Mouse (Mus musculus) heart, embryonic 13.5 days (tissue): ENCODE results near the gene Cavin4. TPM values are rescaled to one million over a fixed set of nuclear protein-coding genes. Genes with fewer than 3 reads are reported as not detected.

ENCODE experiments used
- ATAC-seq: fragments of 200-750 bp; cut with Nextera tagmentation; 2 replicates; pipeline ENCODE4 v1.8.0; 2017; ENCODE audit warnings: moderate TSS enrichment; ENCODE audit not compliant: insufficient number of reproducible peaks, low FRiP score, low TSS enrichment; ENCODE audit errors: extremely low read depth
- H3K27ac ChIP-seq: fragments of 300-500 bp; sonication (generic); replicated peaks from 2 replicates; pipeline ENCODE4 v1.5.1; 2015; ENCODE audit warnings: moderate library complexity, mild to moderate bottlenecking, inconsistent platforms
- H3K27me3 ChIP-seq: fragments of 300-500 bp; sonication (generic); replicated peaks from 2 replicates; pipeline ENCODE4 v1.6.1; 2015; ENCODE audit warnings: mild to moderate bottlenecking, inconsistent platforms
- H3K36me3 ChIP-seq: fragments of 300-500 bp; sonication (generic); 2 replicates; pipeline ENCODE4 v1.6.1; 2015; ENCODE audit warnings: mild to moderate bottlenecking, inconsistent platforms
- H3K4me1 ChIP-seq: fragments of 300-500 bp; sonication (generic); 2 replicates; pipeline ENCODE4 v1.6.1; 2015; ENCODE audit warnings: inconsistent platforms
- H3K4me2 ChIP-seq: fragments of 300-500 bp; sonication (generic); 2 replicates; pipeline ENCODE4 v1.6.1; 2015; ENCODE audit warnings: inconsistent platforms, mild to moderate bottlenecking, moderate library complexity
- H3K4me3 ChIP-seq: fragments of 300-500 bp; sonication (generic); 2 replicates; pipeline ENCODE4 v1.5.1; 2015; ENCODE audit warnings: moderate library complexity, mild to moderate bottlenecking, inconsistent platforms
- H3K9ac ChIP-seq: fragments of 300-500 bp; sonication (generic); 2 replicates; pipeline ENCODE4 v1.6.1; 2015; ENCODE audit warnings: inconsistent platforms, mild to moderate bottlenecking, moderate library complexity
- H3K9me3 ChIP-seq: fragments of 300-500 bp; sonication (generic); 2 replicates; pipeline ENCODE4 v1.6.1; 2016; ENCODE audit warnings: inconsistent platforms
- WGBS: fragments of 180-500 bp; shearing (Covaris S2); methylation state at CpG from one replicate; pipeline ENCODE4 v1.1.7; 2015; ENCODE audit warnings: mixed read lengths; 5-methylcytosine and 5-hydroxymethylcytosine counted together
- polyA plus RNA-seq: library from polyadenylated mRNA; unstranded; fragments of >200 nt; fragmentation: Nextera tagmentation; extraction: Ambion mirVana; gene quantifications from 2 replicates; pipeline ENCODE4 v1.2.1, GENCODE M21; 2015

Gene Cavin4
- polyA plus RNA-seq, 1 experiment from 2014 or later: 1.6 TPM

GRCm38 (mm10) chr4:48684593-48685187 lies 21.4 kb downstream of the Cavin4 start:
- Histone ChIP-seq H3K27ac (no peak overlapping the region), H3K4me1 (peaks cover 15% of the 10 kb centered on the region), H3K9ac (no peak overlapping the region), H3K27me3 (no peaks in the 10 kb centered on the region), H3K4me3 (no peak overlapping the region), H3K4me2 (no peak overlapping the region), H3K9me3 (no peaks in the 10 kb centered on the region), H3K36me3 (no peaks in the 10 kb centered on the region)
- no peak for ATAC-seq
- 50% methylated on average over 7 of the region's 7 CpGs for WGBS

DNA sequence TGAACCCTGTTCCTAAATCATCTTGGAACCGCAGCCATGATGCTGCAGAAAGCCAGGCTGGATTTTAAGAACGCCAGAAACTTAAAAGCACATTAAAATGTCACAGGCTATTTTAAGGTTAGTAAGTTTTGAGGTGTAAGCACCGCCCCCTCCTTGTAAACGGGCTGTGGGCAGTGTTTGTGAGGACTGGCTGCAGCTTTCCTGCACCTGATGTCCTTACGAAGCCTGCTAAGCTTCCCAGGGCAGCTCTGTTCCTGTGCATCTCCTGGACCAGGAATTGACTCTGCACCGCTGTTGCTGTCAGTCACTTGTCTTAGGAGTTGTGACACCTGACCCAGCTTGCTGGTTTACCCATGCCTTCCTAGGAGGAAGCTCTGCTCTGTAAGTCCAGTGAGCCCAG lies 24.8 kb downstream of the Cavin4 start:
- Histone ChIP-seq H3K9ac (no peak overlapping the region), H3K4me2 (no peak overlapping the region), H3K27me3 (no peaks in the 10 kb centered on the region), H3K4me3 (no peak overlapping the region), H3K27ac (no peak overlapping the region), H3K4me1 (peaks cover 10% of the 10 kb centered on the region; the same call in 1 of the 2 replicates), H3K36me3 (no peaks in the 10 kb centered on the region), H3K9me3 (no peaks in the 10 kb centered on the region)
- 49% methylated on average over 6 of the region's 6 CpGs for WGBS
- no peak for ATAC-seq

- no peak for ATAC-seq
- no peak overlapping the region for H3K4me3 ChIP-seq
- no peak overlapping the region for H3K27ac ChIP-seq
- H3K36me3 ChIP-seq: no peaks in the 10 kb centered on the region
- no peak overlapping the region for H3K4me2 ChIP-seq
- H3K27me3 ChIP-seq: no peaks in the 10 kb centered on the region
- H3K9me3 ChIP-seq: no peaks in the 10 kb centered on the region
- no peak overlapping the region for H3K9ac ChIP-seq
- 0 out of 2 replicates have a peak, but pooled peaks cover 3% of the 10 kb centered on the region for H3K4me1 ChIP-seq
- 70% methylated on average over 9 of the region's 9 CpGs for WGBS
These were observed 27.3 kb downstream of the Cavin4 start for GRCm38 (mm10) chr4:48690640-48691039.

DNA sequence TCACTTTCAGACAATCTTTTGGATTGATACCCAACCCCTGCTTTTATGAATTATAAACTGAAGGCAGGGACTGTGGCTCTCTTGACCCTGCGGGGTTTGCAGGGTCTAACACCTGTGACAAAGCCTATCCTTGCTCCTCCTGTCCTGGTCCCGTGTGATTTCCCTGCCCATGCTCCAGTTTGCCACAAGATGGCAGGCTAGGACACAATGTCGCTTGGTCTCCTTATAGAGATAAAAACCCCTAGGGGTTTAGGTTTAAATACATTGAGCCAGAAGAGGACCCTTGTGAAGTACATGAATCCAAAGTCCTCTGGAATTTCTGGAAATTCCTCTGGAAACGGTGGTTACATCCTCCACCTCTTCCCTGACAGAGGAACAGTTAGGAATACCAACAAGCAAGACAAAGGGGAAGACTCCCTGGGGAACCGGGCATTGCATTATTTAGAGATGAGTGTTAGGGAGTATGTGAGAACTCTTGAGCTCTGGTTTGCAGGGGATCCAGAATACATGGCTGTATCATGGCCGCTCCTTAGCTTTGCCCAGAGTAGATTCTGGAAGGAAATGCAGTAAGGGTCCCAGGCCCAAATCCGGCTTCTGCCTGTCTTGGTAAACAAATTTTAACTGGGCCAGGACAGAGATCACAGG lies 28.6 kb downstream of the Cavin4 start:
- no peaks in the 10 kb centered on the region for H3K9me3 ChIP-seq
- H3K9ac ChIP-seq: no peak overlapping the region
- no peaks in the 10 kb centered on the region for H3K36me3 ChIP-seq
- no peak for ATAC-seq
- H3K27ac ChIP-seq: no peak overlapping the region
- no peak overlapping the region for H3K4me3 ChIP-seq
- H3K27me3 ChIP-seq: no peaks in the 10 kb centered on the region
- 37% methylated on average over 7 of the region's 7 CpGs for WGBS
- 0 out of 2 replicates have a peak, but pooled peaks cover 3% of the 10 kb centered on the region for H3K4me1 ChIP-seq
- H3K4me2 ChIP-seq: no peak overlapping the region

DNA sequence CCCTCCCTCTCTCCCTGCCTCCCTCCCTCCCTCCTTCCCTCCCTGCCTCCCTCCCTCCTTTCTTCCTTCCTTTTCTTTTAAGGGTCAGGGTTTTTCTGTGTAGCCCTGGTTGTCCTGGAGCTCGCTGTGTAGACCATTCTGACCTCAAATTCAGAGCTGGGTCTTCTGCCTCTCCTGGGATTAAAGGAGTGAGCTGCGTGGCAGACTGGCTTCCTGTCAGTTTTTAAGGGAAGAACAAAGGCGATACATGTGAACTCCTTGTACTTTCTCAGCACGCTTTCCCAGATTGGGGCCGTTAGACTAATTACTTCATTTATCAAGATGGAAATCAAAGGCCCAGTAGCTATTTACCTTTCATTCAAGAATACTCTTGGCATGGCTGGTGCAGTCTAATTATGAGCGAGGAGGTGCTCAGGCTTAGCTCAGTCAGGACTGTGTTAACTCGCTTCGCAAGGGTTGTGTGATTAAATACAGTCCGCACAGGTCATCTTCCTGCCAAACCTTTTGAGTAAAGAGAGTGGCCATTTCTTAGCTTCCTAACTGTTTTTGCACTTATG lies 29.5 kb downstream of the Cavin4 start:
- Histone ChIP-seq H3K27me3 (no peaks in the 10 kb centered on the region), H3K4me3 (no peak overlapping the region), H3K27ac (no peak overlapping the region), H3K4me2 (no peak overlapping the region), H3K9me3 (no peaks in the 10 kb centered on the region), H3K4me1 (0 out of 2 replicates have a peak, but pooled peaks cover 3% of the 10 kb centered on the region), H3K36me3 (no peaks in the 10 kb centered on the region), H3K9ac (no peak overlapping the region)
- no peak for ATAC-seq
- 73% methylated on average over 9 of the region's 9 CpGs for WGBS

DNA sequence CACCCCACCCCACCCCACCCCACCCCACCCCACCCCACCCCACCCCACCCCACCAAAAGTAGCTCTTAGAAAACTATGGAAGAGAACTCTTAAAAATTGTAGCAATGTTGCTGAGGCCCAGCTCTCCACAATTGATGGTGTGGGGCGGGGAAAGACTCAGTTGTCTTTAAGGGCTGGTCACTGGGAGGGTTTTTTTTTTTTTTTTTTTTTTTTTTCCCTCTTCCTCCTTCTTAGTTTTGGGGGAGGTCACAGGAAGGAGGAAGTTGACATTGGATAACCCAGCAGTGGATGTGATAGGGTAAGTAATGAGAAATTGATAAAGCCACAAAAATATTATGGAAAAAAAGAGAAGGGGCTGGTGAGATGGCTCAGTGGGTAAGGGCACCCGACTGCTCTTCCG lies 33.4 kb downstream of the Cavin4 start:
- no peak overlapping the region for H3K27ac ChIP-seq
- H3K9me3 ChIP-seq: no peaks in the 10 kb centered on the region
- H3K36me3 ChIP-seq: no peaks in the 10 kb centered on the region
- no peak for ATAC-seq
- WGBS: 91% methylated on average over 3 of the region's 3 CpGs
- no peak overlapping the region for H3K4me3 ChIP-seq
- no peaks in the 10 kb centered on the region for H3K27me3 ChIP-seq
- no peak overlapping the region for H3K9ac ChIP-seq
- no peak overlapping the region for H3K4me2 ChIP-seq
- H3K4me1 ChIP-seq: 0 out of 2 replicates have a peak, but pooled peaks cover 3% of the 10 kb centered on the region

- no peaks in the 10 kb centered on the region for H3K36me3 ChIP-seq
- H3K4me3 ChIP-seq: no peak overlapping the region
- WGBS: 54% methylated on average over 11 of the region's 11 CpGs
- no peak for ATAC-seq
- H3K27me3 ChIP-seq: no peaks in the 10 kb centered on the region
- no peak overlapping the region for H3K27ac ChIP-seq
- H3K4me2 ChIP-seq: no peak overlapping the region
- H3K9ac ChIP-seq: no peak overlapping the region
- no peaks in the 10 kb centered on the region for H3K4me1 ChIP-seq
- no peaks in the 10 kb centered on the region for H3K9me3 ChIP-seq
These were observed 34.0 kb downstream of the Cavin4 start for GRCm38 (mm10) chr4:48697302-48697701.

DNA sequence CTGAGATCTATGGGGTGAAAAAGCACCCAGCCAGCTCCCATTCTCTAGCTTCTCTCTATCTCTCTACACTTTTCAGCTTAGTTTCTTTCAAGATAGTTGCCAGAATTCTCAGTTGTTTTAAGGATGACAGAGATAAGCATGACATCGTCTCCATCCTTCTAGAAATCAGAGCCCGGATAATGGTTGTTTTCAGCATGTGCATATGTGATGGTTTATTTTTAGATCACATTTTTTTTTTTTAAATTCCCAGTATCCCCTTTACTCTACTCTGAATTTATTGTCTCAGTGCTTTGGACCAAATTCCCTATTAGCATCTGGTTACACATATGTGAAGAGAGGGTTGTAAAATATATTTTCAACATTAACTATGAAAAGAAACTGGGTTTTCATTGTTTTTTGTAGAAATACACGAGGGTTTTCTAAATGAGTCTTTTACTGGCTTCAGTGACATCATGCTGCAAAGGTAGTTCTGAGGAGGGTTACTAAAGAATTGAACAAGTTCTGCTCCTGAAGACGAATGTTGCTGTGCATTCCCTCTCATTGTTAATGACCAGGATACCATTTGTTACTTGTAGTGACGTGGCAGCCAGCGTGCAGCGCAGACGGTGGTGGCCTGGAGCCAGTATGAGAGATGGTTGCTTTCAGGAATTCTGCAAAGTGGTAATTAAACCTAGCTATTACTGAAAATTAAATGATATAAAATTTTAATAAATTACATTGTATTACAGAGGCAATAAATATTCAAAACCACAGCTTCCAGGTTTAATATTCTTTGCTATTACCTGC lies 52.7 kb downstream of the Cavin4 start:
- H3K9me3 ChIP-seq: no peaks in the 10 kb centered on the region
- ATAC-seq: no peak
- no peak overlapping the region for H3K4me2 ChIP-seq
- no peak overlapping the region for H3K27ac ChIP-seq
- WGBS: 61% methylated on average over 8 of the region's 8 CpGs
- H3K36me3 ChIP-seq: no peaks in the 10 kb centered on the region
- H3K4me3 ChIP-seq: no peak overlapping the region
- H3K4me1 ChIP-seq: no peaks in the 10 kb centered on the region
- H3K9ac ChIP-seq: no peak overlapping the region
- H3K27me3 ChIP-seq: no peaks in the 10 kb centered on the region

DNA sequence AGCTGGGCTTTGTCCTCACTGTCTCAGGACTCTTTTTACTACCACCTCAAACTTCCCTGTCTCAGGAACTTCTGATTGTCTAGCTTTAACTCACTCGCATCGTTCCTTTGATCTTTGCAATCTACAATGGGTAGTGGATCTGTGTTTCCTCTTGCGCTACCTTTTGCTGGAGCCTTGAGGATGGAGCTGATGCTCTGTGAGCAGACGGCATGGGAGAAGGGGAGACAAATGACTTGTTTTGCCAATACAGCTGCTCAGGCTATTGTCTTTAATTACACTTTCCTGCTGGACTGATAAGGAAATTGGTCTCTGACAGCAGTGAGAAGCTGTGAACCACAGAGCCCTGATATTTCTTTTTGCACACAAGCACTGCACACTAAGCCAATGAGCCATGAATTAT lies 53.5 kb downstream of the Cavin4 start:
- WGBS: 39% methylated on average over 4 of the region's 4 CpGs
- ATAC-seq: no peak
- no peaks in the 10 kb centered on the region for H3K4me1 ChIP-seq
- no peaks in the 10 kb centered on the region for H3K9me3 ChIP-seq
- H3K4me2 ChIP-seq: no peak overlapping the region
- H3K9ac ChIP-seq: no peak overlapping the region
- H3K4me3 ChIP-seq: no peak overlapping the region
- no peaks in the 10 kb centered on the region for H3K27me3 ChIP-seq
- H3K36me3 ChIP-seq: no peaks in the 10 kb centered on the region
- H3K27ac ChIP-seq: no peak overlapping the region
